Mouse (Mus musculus): ENCODE data around the gene Chga. TPM values are rescaled to one million over a fixed set of nuclear protein-coding genes. Genes with fewer than 3 reads are reported as not detected.

The Chga gene
- polyA plus RNA-seq, 1 experiment from 2014 or later = 0.54 TPM

GRCm38 (mm10) chr12:102590711-102591360 is 36.1 kb downstream of the Chga start:
- H3K36me3 ChIP-seq (ENCODE audit: insufficient read depth, low read length) = no peaks in the 10 kb centered on the region
- 59% methylated on average over 17 of the region's 17 CpGs for WGBS
- H3K27me3 ChIP-seq (ENCODE audit: insufficient read depth, low read length) = no peaks in the 10 kb centered on the region
- no peak overlapping the region for H3K9ac ChIP-seq (ENCODE audit: low read depth, low read length)
- H3K9me3 ChIP-seq (replicated peaks; ENCODE audit: low read length) = no peaks in the 10 kb centered on the region
- H3K27ac ChIP-seq = peak overlapping the region; percentile 56
- no peak overlapping the region for H3K4me3 ChIP-seq (replicated peaks; ENCODE audit: low read depth, low read length)
- ATAC-seq (replicated peaks; ENCODE audit: low FRiP score, low read depth) = no peak; the same call in 1 of the 2 replicates
- peak; percentile 30 for DNase-seq (ENCODE audit: low spot score)
- no peak overlapping the region for H3K4me2 ChIP-seq (ENCODE audit: low read length)
- no peak for TF ChIP-seq CTCF (IDR thresholded peaks at IDR 0.05; ENCODE audit: low read depth)
- H3K4me1 ChIP-seq (replicated peaks; ENCODE audit: insufficient read depth, low read length) = peaks cover 12% of the 10 kb centered on the region; the same call in 1 of the 2 replicates

- Histone ChIP-seq H3K9me3 (replicated peaks; ENCODE audit: low read length) (no peaks in the 10 kb centered on the region), H3K4me2 (ENCODE audit: low read length) (no peak overlapping the region), H3K36me3 (ENCODE audit: insufficient read depth, low read length) (no peaks in the 10 kb centered on the region), H3K27ac (0 out of 2 replicates have a peak overlapping the region, but pooled peaks have one; percentile 27), H3K4me1 (replicated peaks; ENCODE audit: insufficient read depth, low read length) (peaks cover 26% of the 10 kb centered on the region), H3K4me3 (replicated peaks; ENCODE audit: low read depth, low read length) (no peak overlapping the region), H3K9ac (ENCODE audit: low read depth, low read length) (no peak overlapping the region), H3K27me3 (ENCODE audit: insufficient read depth, low read length) (no peaks in the 10 kb centered on the region)
- no peak for ATAC-seq (replicated peaks; ENCODE audit: low FRiP score, low read depth)
- WGBS = 41% methylated on average over 9 of the region's 9 CpGs
- TF ChIP-seq CTCF (IDR thresholded peaks at IDR 0.05; ENCODE audit: low read depth) = no peak
- no peak for DNase-seq (ENCODE audit: low spot score)
Observed at GRCm38 (mm10) chr12:102593699-102594098, 38.9 kb downstream of the Chga start.

GRCm38 (mm10) chr12:102594627-102595026 is 39.9 kb downstream of the Chga start:
- DNase-seq (ENCODE audit: low spot score) (peak; percentile 68), ATAC-seq (replicated peaks; ENCODE audit: low FRiP score, low read depth) (peak; percentile 69)
- no peaks in the 10 kb centered on the region for H3K36me3 ChIP-seq (ENCODE audit: insufficient read depth, low read length)
- 0 out of 2 replicates have a peak overlapping the region, but pooled peaks have one; percentile 18 for H3K9ac ChIP-seq (ENCODE audit: low read depth, low read length)
- no peaks in the 10 kb centered on the region for H3K27me3 ChIP-seq (ENCODE audit: insufficient read depth, low read length)
- no peak overlapping the region for H3K4me2 ChIP-seq (ENCODE audit: low read length)
- 0 out of 2 replicates have a peak, but pooled peaks have one; percentile 22 for TF ChIP-seq CTCF (IDR thresholded peaks at IDR 0.05; ENCODE audit: low read depth)
- no peaks in the 10 kb centered on the region for H3K9me3 ChIP-seq (replicated peaks; ENCODE audit: low read length)
- H3K27ac ChIP-seq = no peak overlapping the region
- H3K4me1 ChIP-seq (replicated peaks; ENCODE audit: insufficient read depth, low read length) = peaks cover 32% of the 10 kb centered on the region
- H3K4me3 ChIP-seq (replicated peaks; ENCODE audit: low read depth, low read length) = no peak overlapping the region
- 52% methylated on average over 9 of the region's 9 CpGs for WGBS

GRCm38 (mm10) chr12:102596410-102596809 is 41.6 kb downstream of the Chga start:
- peaks cover 36% of the 10 kb centered on the region for H3K4me1 ChIP-seq (replicated peaks; ENCODE audit: insufficient read depth, low read length)
- DNase-seq (ENCODE audit: low spot score) (no peak), ATAC-seq (replicated peaks; ENCODE audit: low FRiP score, low read depth) (no peak)
- 73% methylated on average over 7 of the region's 7 CpGs for WGBS
- H3K36me3 ChIP-seq (ENCODE audit: insufficient read depth, low read length) = no peaks in the 10 kb centered on the region
- no peak overlapping the region for H3K27ac ChIP-seq
- TF ChIP-seq CTCF (IDR thresholded peaks at IDR 0.05; ENCODE audit: low read depth) = peak; percentile 54
- no peak overlapping the region for H3K4me3 ChIP-seq (replicated peaks; ENCODE audit: low read depth, low read length)
- H3K27me3 ChIP-seq (ENCODE audit: insufficient read depth, low read length) = no peaks in the 10 kb centered on the region
- no peak overlapping the region for H3K4me2 ChIP-seq (ENCODE audit: low read length)
- H3K9me3 ChIP-seq (replicated peaks; ENCODE audit: low read length) = no peaks in the 10 kb centered on the region
- H3K9ac ChIP-seq (ENCODE audit: low read depth, low read length) = no peak overlapping the region

GRCm38 (mm10) chr12:102597466-102597865 is 42.7 kb downstream of the Chga start:
- 5% methylated on average over 4 of the region's 4 CpGs for WGBS
- peak overlapping the region; percentile 51 for H3K27ac ChIP-seq
- H3K9ac ChIP-seq (ENCODE audit: low read depth, low read length) = no peak overlapping the region
- H3K27me3 ChIP-seq (ENCODE audit: insufficient read depth, low read length) = no peaks in the 10 kb centered on the region
- H3K9me3 ChIP-seq (replicated peaks; ENCODE audit: low read length) = no peaks in the 10 kb centered on the region
- no peak for TF ChIP-seq CTCF (IDR thresholded peaks at IDR 0.05; ENCODE audit: low read depth)
- H3K36me3 ChIP-seq (ENCODE audit: insufficient read depth, low read length) = no peaks in the 10 kb centered on the region
- peak; percentile 83 for DNase-seq (ENCODE audit: low spot score)
- H3K4me2 ChIP-seq (ENCODE audit: low read length) = peak overlapping the region; percentile 7; the same call in 1 of the 2 replicates
- ATAC-seq (replicated peaks; ENCODE audit: low FRiP score, low read depth) = peak; percentile 21; the same call in 1 of the 2 replicates
- peaks cover 41% of the 10 kb centered on the region for H3K4me1 ChIP-seq (replicated peaks; ENCODE audit: insufficient read depth, low read length)
- no peak overlapping the region for H3K4me3 ChIP-seq (replicated peaks; ENCODE audit: low read depth, low read length)

- Histone ChIP-seq H3K9ac (ENCODE audit: low read depth, low read length) (no peak overlapping the region), H3K4me3 (replicated peaks; ENCODE audit: low read depth, low read length) (no peak overlapping the region), H3K4me1 (replicated peaks; ENCODE audit: insufficient read depth, low read length) (peaks cover 43% of the 10 kb centered on the region), H3K4me2 (ENCODE audit: low read length) (no peak overlapping the region), H3K36me3 (ENCODE audit: insufficient read depth, low read length) (no peaks in the 10 kb centered on the region), H3K27me3 (ENCODE audit: insufficient read depth, low read length) (no peaks in the 10 kb centered on the region), H3K27ac (peak overlapping the region; percentile 51; the same call in 1 of the 2 replicates), H3K9me3 (replicated peaks; ENCODE audit: low read length) (no peaks in the 10 kb centered on the region)
- TF ChIP-seq CTCF (IDR thresholded peaks at IDR 0.05; ENCODE audit: low read depth) = peak; percentile 51; the same call in 1 of the 2 replicates
- 95% methylated on average over 3 of the region's 3 CpGs for WGBS
- DNase-seq (ENCODE audit: low spot score) (no peak), ATAC-seq (replicated peaks; ENCODE audit: low FRiP score, low read depth) (no peak)
Observed at GRCm38 (mm10) chr12:102598535-102598934, 43.8 kb downstream of the Chga start.
